Mouse (Mus musculus): ENCODE measurements around the gene Clstn3. TPM values are rescaled to one million over a fixed set of nuclear protein-coding genes. Genes with fewer than 3 reads are reported as not detected.
A peak's percentile ranks its signal among the peaks of the same experiment; 100 is the strongest.

Gene Clstn3
- total RNA-seq, 2 experiments from 2014 or later: 8.6 to 17.8 TPM

- no peak for ATAC-seq (replicated peaks; ENCODE audit: poor library complexity, severe bottlenecking)
Measured at GRCm38 (mm10) chr6:124449668-124450383, 14.8 kb downstream of the Clstn3 start.

- ATAC-seq (replicated peaks; ENCODE audit: poor library complexity, severe bottlenecking): no peak
Measured at GRCm38 (mm10) chr6:124448959-124449667, 15.5 kb downstream of the Clstn3 start.

- peak; percentile 68 for ATAC-seq (replicated peaks; ENCODE audit: poor library complexity, severe bottlenecking)
Measured at GRCm38 (mm10) chr6:124448186-124448852, 16.3 kb downstream of the Clstn3 start.

- no peak for ATAC-seq (replicated peaks; ENCODE audit: poor library complexity, severe bottlenecking)
Measured at GRCm38 (mm10) chr6:124447356-124447755, 17.2 kb downstream of the Clstn3 start.

GRCm38 (mm10) chr6:124446459-124446858 is 18.1 kb downstream of the Clstn3 start:
- no peak for ATAC-seq (replicated peaks; ENCODE audit: poor library complexity, severe bottlenecking)

- no peak for ATAC-seq (replicated peaks; ENCODE audit: poor library complexity, severe bottlenecking)
Measured at GRCm38 (mm10) chr6:124446024-124446423, 18.6 kb downstream of the Clstn3 start.

- no peak for ATAC-seq (replicated peaks; ENCODE audit: poor library complexity, severe bottlenecking)
Measured at GRCm38 (mm10) chr6:124443338-124443737, 21.3 kb downstream of the Clstn3 start.

- no peak for ATAC-seq (replicated peaks; ENCODE audit: poor library complexity, severe bottlenecking)
Measured at GRCm38 (mm10) chr6:124436245-124436644, 28.3 kb downstream of the Clstn3 start.

GRCm38 (mm10) chr6:124435173-124435572 is 29.4 kb downstream of the Clstn3 start:
- ATAC-seq (replicated peaks; ENCODE audit: poor library complexity, severe bottlenecking): no peak

GRCm38 (mm10) chr6:124433688-124434324 is 30.8 kb downstream of the Clstn3 start:
- no peak for ATAC-seq (replicated peaks; ENCODE audit: poor library complexity, severe bottlenecking)

GRCm38 (mm10) chr6:124430784-124431495 is 33.7 kb downstream of the Clstn3 start:
- no peak for ATAC-seq (replicated peaks; ENCODE audit: poor library complexity, severe bottlenecking)

- no peak for ATAC-seq (replicated peaks; ENCODE audit: poor library complexity, severe bottlenecking)
Measured at GRCm38 (mm10) chr6:124430379-124430778, 34.2 kb downstream of the Clstn3 start.

GRCm38 (mm10) chr6:124427791-124428576 is 36.6 kb downstream of the Clstn3 start:
- no peak for ATAC-seq (replicated peaks; ENCODE audit: poor library complexity, severe bottlenecking)

GRCm38 (mm10) chr6:124427289-124427688 is 37.3 kb downstream of the Clstn3 start:
- no peak for ATAC-seq (replicated peaks; ENCODE audit: poor library complexity, severe bottlenecking)

- no peak for ATAC-seq (replicated peaks; ENCODE audit: poor library complexity, severe bottlenecking)
Measured at GRCm38 (mm10) chr6:124426604-124427003, 38.0 kb downstream of the Clstn3 start.

- ATAC-seq (replicated peaks; ENCODE audit: poor library complexity, severe bottlenecking): peak; percentile 52
Measured at GRCm38 (mm10) chr6:124425523-124425922, 39.1 kb downstream of the Clstn3 start.

GRCm38 (mm10) chr6:124425042-124425441 is 39.6 kb downstream of the Clstn3 start:
- peak; percentile 72 for ATAC-seq (replicated peaks; ENCODE audit: poor library complexity, severe bottlenecking)

GRCm38 (mm10) chr6:124424068-124424498 is 40.5 kb downstream of the Clstn3 start:
- peak; percentile 63 for ATAC-seq (replicated peaks; ENCODE audit: poor library complexity, severe bottlenecking)

GRCm38 (mm10) chr6:124418686-124419085 is 45.9 kb downstream of the Clstn3 start:
- no peak for ATAC-seq (replicated peaks; ENCODE audit: poor library complexity, severe bottlenecking)

Measured in granulocyte monocyte progenitor cell, adult 5-6 weeks (primary cell).